Mouse (Mus musculus) large intestine, adult 2 months (tissue): ENCODE data around the gene Sox18. TPM values are rescaled to one million over a fixed set of nuclear protein-coding genes. Genes with fewer than 3 reads are reported as not detected.

Experiments
- DNase-seq: peaks from one replicate; pipeline ENCODE4 v3.0.0-alpha.2; 2012; ENCODE audit warnings: low read depth, low spot score
- WGBS: fragments of 180-500 bp; shearing (Covaris S2); methylation state at CpG from one replicate; pipeline ENCODE4 v1.1.7; 2018; 5-methylcytosine and 5-hydroxymethylcytosine counted together
- polyA plus RNA-seq: library from polyadenylated mRNA; depleted of rRNA; stranded (reverse); fragments of >200 nt; gene quantifications from 2 replicates; pipeline ENCODE4 v1.2.3, GENCODE M21; 2012

Sox18 gene
- polyA plus RNA-seq, 1 experiment: 14.3 TPM

DNA sequence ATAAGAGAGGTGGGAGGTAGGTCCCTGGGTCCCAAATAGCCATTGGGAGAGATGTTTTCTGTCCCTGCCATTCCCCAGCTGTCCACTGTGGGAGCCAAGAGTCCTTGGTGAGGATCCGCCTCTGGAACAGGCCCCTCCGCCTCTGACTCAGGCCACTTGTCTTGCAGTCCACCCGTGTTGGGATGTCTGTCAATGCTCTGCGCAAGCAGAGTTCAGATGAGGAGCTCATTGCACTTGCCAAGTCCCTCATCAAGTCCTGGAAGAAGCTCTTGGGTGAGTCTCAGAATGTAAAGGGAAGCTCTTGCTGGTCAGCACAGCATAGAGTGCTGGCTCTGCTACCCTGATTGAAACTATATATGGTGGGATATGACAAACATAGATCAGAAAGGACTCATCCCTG is 11.9 kb upstream of the Sox18 start:
- 66% methylated on average over 4 of the region's 4 CpGs for whole genome bisulfite sequencing
- no peak for DNase-seq

DNA sequence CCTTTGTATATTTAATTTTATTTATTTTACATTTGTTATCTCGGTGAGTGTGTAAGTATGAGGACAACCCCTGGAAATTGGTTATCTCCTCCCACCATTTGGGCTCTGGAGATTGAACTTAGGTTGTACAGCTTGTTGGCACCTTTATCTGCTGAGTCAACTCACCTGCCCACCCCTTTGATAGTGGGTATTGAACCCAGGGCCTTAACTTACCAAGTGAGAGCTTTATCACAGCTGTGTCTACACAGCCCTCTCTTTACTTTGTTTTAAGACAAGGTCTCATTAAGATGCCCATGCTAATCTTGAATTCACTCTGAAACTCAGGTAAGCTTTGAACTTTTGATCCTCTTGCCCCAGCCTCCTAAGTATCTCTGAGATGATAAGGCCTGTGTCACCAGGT is 10.5 kb upstream of the Sox18 start:
- no peak for DNase-seq
- 87% methylated on average over 1 of the region's 1 CpGs for WGBS

DNA sequence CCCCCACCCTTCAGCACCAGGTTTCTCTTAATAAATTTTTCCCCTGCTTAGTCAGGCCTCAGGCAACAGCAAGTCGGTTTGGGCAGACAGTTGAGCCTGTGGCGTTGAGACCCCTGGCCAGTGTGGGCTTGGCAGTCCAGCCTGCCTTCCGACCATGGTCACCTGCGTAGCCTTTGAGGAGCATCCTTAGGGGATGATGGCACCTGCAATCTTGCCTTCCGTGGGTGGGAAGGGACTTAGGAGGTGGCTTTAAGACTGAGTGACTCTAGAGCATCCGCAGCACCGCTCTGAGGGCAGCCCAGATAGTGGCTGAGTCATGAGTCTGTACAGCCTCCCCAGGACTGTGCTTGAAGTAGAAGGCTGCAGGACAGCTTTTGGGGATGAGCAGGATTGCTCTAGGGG is 9.3 kb upstream of the Sox18 start:
- DNase-seq: no peak
- 25% methylated on average over 7 of the region's 7 CpGs for WGBS

DNA sequence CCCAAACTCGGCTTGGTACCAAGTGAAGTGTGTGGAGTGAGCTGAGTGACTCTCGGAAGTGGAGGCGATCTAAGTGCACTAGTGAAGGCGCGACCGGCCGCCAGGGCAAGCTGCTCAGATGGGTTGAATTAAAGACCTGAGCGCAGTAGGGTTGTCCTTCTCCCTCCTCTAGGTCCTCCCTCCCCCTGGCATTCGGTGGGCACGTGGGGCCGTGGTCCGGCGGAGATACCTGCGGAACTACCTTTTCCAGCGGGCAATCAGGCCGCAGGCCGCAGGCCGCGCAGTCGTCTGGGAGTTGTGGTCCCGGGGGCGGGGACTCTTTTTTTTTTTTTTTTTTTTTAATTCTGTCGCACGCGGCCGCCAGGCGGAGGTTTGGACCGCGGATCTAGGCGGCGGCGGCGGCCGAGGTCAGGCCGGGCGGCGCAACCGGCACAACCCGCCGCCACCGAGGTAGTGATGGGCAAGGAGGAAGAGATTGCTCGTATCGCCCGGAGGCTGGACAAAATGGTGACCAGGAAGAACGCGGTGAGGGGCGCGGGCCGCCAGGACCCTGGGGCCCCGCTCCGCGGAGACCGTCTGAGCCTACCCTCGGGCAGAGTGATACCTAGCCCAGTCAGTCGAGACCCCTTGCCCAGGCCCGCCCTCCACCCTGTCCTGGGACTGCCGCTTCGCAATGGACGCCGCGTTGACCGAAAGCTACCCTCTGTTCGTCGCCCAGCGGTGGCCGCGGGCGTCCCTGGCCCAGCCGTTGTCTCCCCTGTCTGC is 8.7 kb upstream of the Sox18 start, which contains the start of gene Tcea2:
TSS of gene Tcea2 (plus strand) at position 360 of the 765 bp plus-strand sequence.
- WGBS: under 1% methylated on average over 68 of the region's 69 CpGs
- no peak for DNase-seq

DNA sequence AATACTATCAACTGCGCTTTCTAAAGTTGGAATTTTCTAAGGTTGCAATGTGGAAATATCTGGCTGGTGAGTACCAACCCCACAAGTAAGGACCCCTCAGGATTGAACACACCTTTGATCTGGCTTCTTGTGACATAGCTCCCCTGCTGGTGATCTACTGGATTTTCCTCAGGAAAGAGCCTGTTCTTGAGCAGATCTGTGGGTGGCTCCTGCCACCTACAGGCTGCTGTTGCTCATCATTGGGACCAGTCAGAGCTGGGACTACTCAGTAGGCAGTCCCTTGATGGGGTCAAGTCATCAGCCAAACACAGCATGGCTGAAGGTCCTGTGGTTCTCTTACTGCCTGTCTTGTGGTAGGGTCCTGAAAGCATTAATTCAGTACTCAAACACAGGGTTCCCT is 7.3 kb upstream of the Sox18 start:
- WGBS: 56% methylated on average over 1 of the region's 1 CpGs
- DNase-seq: peak; percentile 56

DNA sequence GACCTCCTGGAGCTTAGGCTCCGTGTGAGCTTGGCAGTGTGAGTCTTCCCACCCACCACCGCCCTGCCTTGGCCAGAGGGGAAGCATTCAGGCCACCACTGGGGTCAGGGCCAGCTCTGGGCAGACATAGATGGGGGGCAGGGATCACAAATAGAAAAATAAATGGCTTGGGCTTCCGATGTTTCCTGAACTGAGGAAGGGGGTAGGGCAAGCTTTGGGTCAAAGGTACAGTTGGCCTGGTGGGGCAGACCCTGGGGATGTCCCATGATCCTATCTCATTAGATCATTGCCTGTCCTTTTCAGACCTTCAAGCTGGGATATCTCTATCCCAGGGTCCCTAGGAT is 6.3 kb upstream of the Sox18 start:
- 48% methylated on average over 3 of the region's 3 CpGs for WGBS
- no peak for DNase-seq

GRCm38 (mm10) chr2:181677096-181677754 is 5.8 kb upstream of the Sox18 start:
- no peak for DNase-seq
- WGBS: 74% methylated on average over 5 of the region's 5 CpGs

- WGBS: 58% methylated on average over 2 of the region's 2 CpGs
- DNase-seq: no peak
Measured at GRCm38 (mm10) chr2:181676424-181676823, 5.0 kb upstream of the Sox18 start.

DNA sequence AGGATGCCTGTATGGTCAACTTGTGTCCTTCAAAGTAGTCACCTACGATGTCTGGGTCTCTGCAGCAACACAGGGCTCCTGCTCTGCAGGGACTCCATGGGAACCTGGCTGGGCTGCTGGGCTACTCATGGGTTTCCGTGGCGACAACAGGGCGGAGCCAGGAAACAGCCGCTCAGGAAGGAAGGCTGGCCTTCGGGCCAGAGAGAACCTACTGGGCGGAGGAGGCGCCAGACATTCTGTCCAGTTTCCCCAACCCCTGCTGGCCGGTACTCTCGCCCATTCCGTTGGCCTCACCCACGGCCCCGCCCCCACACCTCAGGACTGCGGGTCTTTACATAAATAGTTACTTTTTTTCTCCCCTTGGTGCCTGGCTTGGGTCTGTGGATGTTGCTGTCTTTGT is 4.0 kb upstream of the Sox18 start:
- WGBS: 3% methylated on average over 14 of the region's 14 CpGs
- DNase-seq: no peak

DNA sequence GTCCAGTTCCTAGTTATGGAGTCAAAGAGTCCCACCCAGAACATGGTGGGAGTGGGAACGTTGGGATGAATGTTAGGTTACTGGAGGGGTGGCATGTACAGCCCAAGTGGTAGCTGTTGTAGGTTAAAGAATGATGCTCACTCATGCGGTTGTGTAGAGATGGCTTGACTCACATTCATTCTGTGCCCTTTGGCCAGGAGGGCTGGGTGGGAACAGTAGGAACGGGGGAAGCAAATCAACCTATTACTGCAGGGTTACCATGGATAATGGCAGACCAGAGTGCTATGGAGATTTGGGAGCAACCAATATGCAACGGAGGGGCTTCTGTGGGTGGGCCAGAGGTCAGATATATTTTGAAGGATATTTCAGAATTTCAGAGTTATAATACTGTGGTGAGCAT is 3.5 kb upstream of the Sox18 start:
- DNase-seq: no peak
- 68% methylated on average over 4 of the region's 4 CpGs for WGBS

GRCm38 (mm10) chr2:181673501-181673900 is 2.1 kb upstream of the Sox18 start:
- 41% methylated on average over 1 of the region's 1 CpGs for WGBS
- DNase-seq: no peak

GRCm38 (mm10) chr2:181671984-181672383 is 544 bp upstream of the Sox18 start:
- WGBS: 42% methylated on average over 7 of the region's 7 CpGs
- DNase-seq: no peak

GRCm38 (mm10) chr2:181670913-181671311 is 528 bp downstream of the Sox18 start:
- 2% methylated on average over 41 of the region's 41 CpGs for WGBS
- DNase-seq: no peak

- no peak for DNase-seq
- WGBS: 11% methylated on average over 56 of the region's 56 CpGs
Measured at GRCm38 (mm10) chr2:181670285-181670912, 1.0 kb downstream of the Sox18 start.

- DNase-seq: no peak
- WGBS: 32% methylated on average over 4 of the region's 4 CpGs
Measured at GRCm38 (mm10) chr2:181663298-181663630, 8.2 kb downstream of the Sox18 start.

GRCm38 (mm10) chr2:181662620-181663297 is 8.7 kb downstream of the Sox18 start:
- 91% methylated on average over 3 of the region's 3 CpGs for WGBS
- DNase-seq: no peak

GRCm38 (mm10) chr2:181659609-181660055 is 11.8 kb downstream of the Sox18 start:
- DNase-seq: no peak
- WGBS: 16% methylated on average over 9 of the region's 9 CpGs

DNA sequence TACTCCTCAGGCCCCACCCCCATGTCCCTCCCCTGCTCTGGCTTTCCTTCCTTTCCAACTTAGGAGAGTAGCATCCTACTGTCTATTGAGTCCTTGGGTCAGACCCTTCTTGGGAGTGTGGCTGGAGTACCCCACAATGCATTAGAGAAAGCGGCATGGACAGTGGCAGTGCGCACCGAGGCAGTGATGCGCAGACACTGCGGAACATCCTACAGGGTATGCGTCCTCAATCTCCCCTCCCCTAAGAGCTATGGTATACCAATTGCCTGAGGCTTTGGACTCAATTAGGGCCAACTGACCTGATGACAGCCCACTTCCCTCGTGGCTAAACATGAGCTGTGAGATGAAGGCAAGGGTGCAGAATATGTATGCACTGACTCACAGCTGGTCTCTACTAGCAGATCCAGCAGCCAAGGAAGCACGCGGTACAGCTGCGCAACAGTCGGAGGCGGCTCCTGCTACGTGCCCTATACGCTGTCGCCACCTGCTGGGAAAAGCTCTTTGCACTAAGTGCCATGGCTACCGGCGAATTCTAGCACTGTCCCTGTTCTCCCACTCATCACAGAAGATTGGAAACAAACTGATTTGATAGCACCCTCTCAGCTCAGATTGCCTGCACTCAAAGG is 12.4 kb downstream of the Sox18 start:
- DNase-seq: no peak
- WGBS: 36% methylated on average over 17 of the region's 17 CpGs

DNA sequence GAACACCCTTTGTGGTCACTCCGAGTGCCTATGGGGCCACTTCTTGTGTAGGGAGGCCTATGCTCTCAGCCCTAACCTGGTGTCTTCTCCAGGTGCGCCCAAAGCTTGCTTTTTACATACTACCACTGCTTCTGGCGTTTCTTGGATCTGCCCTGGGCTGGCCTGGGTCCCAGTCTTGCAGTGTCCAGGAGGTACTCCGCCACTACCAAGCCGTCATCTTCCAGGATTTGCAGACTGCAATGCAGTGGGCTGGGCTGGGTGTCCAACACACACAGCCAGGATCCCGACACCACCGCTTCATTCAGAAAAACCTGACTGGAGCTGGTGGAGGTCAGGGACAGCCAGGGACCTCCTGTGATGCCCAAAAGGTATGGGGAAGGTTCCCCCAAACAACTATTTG is 12.9 kb downstream of the Sox18 start:
- 90% methylated on average over 7 of the region's 7 CpGs for WGBS
- no peak for DNase-seq

- WGBS: 85% methylated on average over 2 of the region's 2 CpGs
- no peak for DNase-seq
Measured at GRCm38 (mm10) chr2:181657441-181657840, 14.0 kb downstream of the Sox18 start.
